Mouse (Mus musculus) liver, embryonic 14.5 days (tissue): ENCODE data around the gene Gm49661. TPM values are rescaled to one million over a fixed set of nuclear protein-coding genes. Genes with fewer than 3 reads are reported as not detected.

Experiments
- ATAC-seq: fragments of 200-750 bp; cut with Nextera tagmentation; 2 replicates; pipeline ENCODE4 v1.8.0; 2017; ENCODE audit warnings: moderate number of reproducible peaks, mild to moderate bottlenecking, moderate library complexity; ENCODE audit not compliant: insufficient read depth
- DNase-seq, 3 experiments: peaks; one replicate each; pipeline ENCODE4 v3.0.0-alpha.2; 2012 to 2013; ENCODE audit warnings: low read depth in 3 of 3, low spot score in 3 of 3
- H3K27ac ChIP-seq: fragments of 300-500 bp; sonication (generic); 2 replicates; pipeline ENCODE4 v1.5.1; 2014; ENCODE audit warnings: moderate library complexity, mild to moderate bottlenecking, control low read depth, inconsistent platforms
- H3K27me3 ChIP-seq: fragments of 300-500 bp; sonication (generic); 2 replicates; pipeline ENCODE4 v1.6.1; 2014; ENCODE audit warnings: mild to moderate bottlenecking, low read length, moderate library complexity; ENCODE audit not compliant: control insufficient read depth, insufficient read depth
- H3K36me3 ChIP-seq: fragments of 300-500 bp; sonication (generic); replicated peaks from 2 replicates; pipeline ENCODE4 v1.6.1; 2014; ENCODE audit warnings: low read depth; ENCODE audit not compliant: control insufficient read depth, insufficient read depth
- H3K4me1 ChIP-seq, 2 experiments: fragments of 200-500 bp in 1 of 2; fragments of 300-500 bp in 1 of 2; sonication (generic) in 1 of 2; replicated peaks; 2 replicates each; pipeline ENCODE4 v1.6.1; 2012 to 2014; ENCODE audit warnings: antibody characterized with exemption in 1 of 2, inconsistent platforms in 1 of 2, low read length in 1 of 2; ENCODE audit not compliant: control insufficient read depth in 2 of 2, insufficient read depth in 2 of 2
- H3K4me2 ChIP-seq: fragments of 300-500 bp; sonication (generic); 2 replicates; pipeline ENCODE4 v1.6.1; 2014; ENCODE audit warnings: low read depth, mild to moderate bottlenecking, control low read depth, moderate library complexity
- H3K4me3 ChIP-seq, 2 experiments: fragments of 200-500 bp in 1 of 2; fragments of 300-500 bp in 1 of 2; sonication (generic) in 1 of 2; 2 replicates each; pipeline ENCODE4 v1.5.1; 2012 to 2014; ENCODE audit warnings: low read depth in 2 of 2, low read length in 2 of 2, mild to moderate bottlenecking in 2 of 2, control low read depth in 1 of 2, inconsistent platforms in 1 of 2, moderate library complexity in 1 of 2; ENCODE audit not compliant: insufficient read depth in 1 of 2
- H3K9ac ChIP-seq: fragments of 300-500 bp; sonication (generic); replicated peaks from 2 replicates; pipeline ENCODE4 v1.6.1; 2014; ENCODE audit warnings: mild to moderate bottlenecking, control low read depth, moderate library complexity
- H3K9me3 ChIP-seq: fragments of 300-500 bp; sonication (generic); 2 replicates; pipeline ENCODE4 v1.6.1; 2016; ENCODE audit warnings: low read length, mixed read lengths; ENCODE audit not compliant: control insufficient read depth
- CTCF ChIP-seq: IDR thresholded peaks from 2 replicates; pipeline ENCODE4 v1.5.1; 2016; ENCODE audit warnings: antibody characterized with exemption, low read depth, control low read depth
- EP300 ChIP-seq: IDR thresholded peaks from 2 replicates; pipeline ENCODE4 v1.6.1; 2016; ENCODE audit warnings: antibody characterized with exemption, low read depth
- WGBS: fragments of 180-500 bp; shearing (Covaris S2); extraction: QIAGEN DNeasy Blood & Tissue Kit; methylation state at CpG from one replicate; pipeline ENCODE4 v1.1.7; 2014; ENCODE audit not compliant: insufficient replicate concordance; 5-methylcytosine and 5-hydroxymethylcytosine counted together
- polyA plus RNA-seq, 2 experiments: library from polyadenylated mRNA; depleted of rRNA in 1 of 2; stranded (reverse) in 1 of 2; unstranded in 1 of 2; fragments of >200 nt; fragmentation: Nextera tagmentation in 1 of 2; extraction: Ambion mirVana in 1 of 2; gene quantifications; 2 replicates each; pipeline versions ENCODE4 v1.2.1 to v1.2.3; 2012 to 2014

Gm49661 gene
- polyA plus RNA-seq, 2 experiments = not detected

DNA sequence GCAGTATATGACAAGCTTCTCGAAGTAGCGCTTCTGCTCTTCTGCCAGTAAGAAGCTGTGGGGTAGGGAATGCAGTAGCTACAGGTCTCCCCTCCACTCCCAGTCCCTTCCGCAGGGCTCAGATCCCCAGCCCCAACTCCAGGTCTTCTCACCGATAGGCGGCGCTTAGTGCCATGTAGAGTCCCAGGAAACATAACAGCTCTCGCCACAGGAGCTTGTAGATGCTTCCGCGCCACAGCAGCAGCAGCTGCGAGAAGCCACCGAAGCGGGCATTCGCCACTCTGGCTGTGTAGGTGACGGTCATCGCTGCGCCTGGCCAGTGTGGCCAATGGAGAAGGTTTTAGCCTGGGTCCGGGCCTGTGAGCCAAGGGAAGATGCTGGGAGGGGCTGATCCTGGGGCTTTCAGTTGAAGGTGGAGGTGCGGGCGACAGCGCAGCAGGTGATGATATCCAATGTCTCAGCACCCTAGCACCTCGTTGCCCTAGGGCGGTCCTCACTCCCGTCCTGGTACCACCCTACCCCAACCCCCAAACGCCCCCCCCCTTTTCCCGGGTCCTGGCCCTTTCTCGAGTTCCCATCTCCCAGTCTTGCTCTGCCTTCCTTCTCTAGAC is 44.1 kb upstream of the Gm49661 start:
- Histone ChIP-seq H3K4me2 (peak overlapping the region; percentile 57), H3K9ac (no peak overlapping the region), H3K4me3 (no peak overlapping the region), H3K4me1 (no peaks in the 10 kb centered on the region), H3K27ac (no peak overlapping the region), H3K27me3 (peaks cover 42% of the 10 kb centered on the region), H3K36me3 (peaks cover 5% of the 10 kb centered on the region), H3K9me3 (no peaks in the 10 kb centered on the region)
- DNase-seq = peak in 1 of 3 experiments; percentile 53
- 0 out of 2 replicates have a peak, but pooled peaks have one; percentile 18 for ATAC-seq
- TF ChIP-seq CTCF (peak; percentile 85), EP300 (no peak)
- 5% methylated on average over 25 of the region's 26 CpGs for WGBS

DNA sequence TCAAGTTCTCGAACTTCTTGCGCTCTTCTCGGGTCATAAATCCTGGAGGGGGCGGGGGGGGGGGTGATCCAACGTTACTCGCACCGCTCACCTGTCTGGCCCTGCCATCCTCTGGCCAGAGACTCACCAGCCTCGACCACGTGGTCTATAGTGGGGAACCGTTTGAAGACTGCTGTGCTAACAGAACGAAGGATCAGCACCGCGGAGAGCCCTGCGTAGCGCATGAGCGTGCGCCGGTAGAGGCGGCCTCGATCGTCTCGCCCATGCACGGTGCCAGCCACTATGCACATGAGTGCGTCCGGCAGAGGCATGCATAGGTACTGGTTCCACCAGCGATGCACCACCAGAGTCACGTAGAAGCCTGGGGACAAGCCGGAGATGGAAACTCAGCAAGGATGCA is 42.0 kb upstream of the Gm49661 start:
- 14% methylated on average over 28 of the region's 28 CpGs for WGBS
- H3K27ac ChIP-seq = no peak overlapping the region
- H3K9ac ChIP-seq = no peak overlapping the region
- H3K4me3 ChIP-seq = no peak overlapping the region
- no peaks in the 10 kb centered on the region for H3K4me1 ChIP-seq
- H3K9me3 ChIP-seq = no peaks in the 10 kb centered on the region
- no peaks in the 10 kb centered on the region for H3K36me3 ChIP-seq
- DNase-seq (no peak), ATAC-seq (no peak)
- TF ChIP-seq CTCF (no peak), EP300 (no peak)
- peaks cover 44% of the 10 kb centered on the region for H3K27me3 ChIP-seq
- no peak overlapping the region for H3K4me2 ChIP-seq

- peaks cover 29% of the 10 kb centered on the region for H3K27me3 ChIP-seq
- ATAC-seq (no peak), DNase-seq (no peak)
- H3K4me1 ChIP-seq = no peaks in the 10 kb centered on the region
- peak; percentile 86 for TF ChIP-seq CTCF
- no peak for TF ChIP-seq EP300
- 24% methylated on average over 23 of the region's 25 CpGs for WGBS
- no peaks in the 10 kb centered on the region for H3K36me3 ChIP-seq
- H3K4me3 ChIP-seq = no peak overlapping the region
- H3K27ac ChIP-seq = no peak overlapping the region
- no peaks in the 10 kb centered on the region for H3K9me3 ChIP-seq
- H3K4me2 ChIP-seq = no peak overlapping the region
- no peak overlapping the region for H3K9ac ChIP-seq
These were observed 38.5 kb upstream of the Gm49661 start for GRCm38 (mm10) chr8:85007686-85008085.

DNA sequence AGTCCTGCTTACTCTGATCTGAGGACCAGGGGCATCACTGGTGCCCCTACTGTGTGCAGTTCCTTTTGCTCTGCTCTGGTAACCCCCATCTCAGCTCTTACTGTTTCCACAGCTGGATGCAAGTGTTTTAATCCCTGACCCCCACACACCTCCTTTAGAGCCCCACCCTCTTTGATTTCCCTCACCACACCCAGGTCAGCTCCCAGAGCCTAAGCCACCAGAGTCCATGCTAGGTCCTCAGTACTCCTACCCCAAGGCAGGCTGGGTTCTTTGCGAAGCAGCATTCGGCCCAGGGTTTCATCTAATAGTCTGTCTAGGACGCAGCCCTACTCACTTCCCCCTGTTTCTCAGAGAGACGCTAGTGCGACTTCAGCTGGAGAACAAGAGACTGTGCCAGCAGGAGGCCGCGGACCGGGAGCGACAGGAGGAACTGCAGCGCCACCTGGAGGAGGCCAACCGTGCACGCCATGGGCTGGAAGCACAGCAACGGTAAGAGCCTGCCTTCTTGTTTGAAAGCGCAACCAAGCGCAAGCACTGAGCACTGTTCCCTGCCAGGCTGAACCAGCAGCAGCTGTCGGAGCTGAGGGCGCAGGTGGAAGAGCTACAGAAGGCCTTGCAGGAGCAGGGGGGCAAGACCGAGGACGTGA is 28.5 kb upstream of the Gm49661 start:
- WGBS = 4% methylated on average over 19 of the region's 19 CpGs
- peak; percentile 81 for ATAC-seq
- no peak overlapping the region for H3K9ac ChIP-seq

DNA sequence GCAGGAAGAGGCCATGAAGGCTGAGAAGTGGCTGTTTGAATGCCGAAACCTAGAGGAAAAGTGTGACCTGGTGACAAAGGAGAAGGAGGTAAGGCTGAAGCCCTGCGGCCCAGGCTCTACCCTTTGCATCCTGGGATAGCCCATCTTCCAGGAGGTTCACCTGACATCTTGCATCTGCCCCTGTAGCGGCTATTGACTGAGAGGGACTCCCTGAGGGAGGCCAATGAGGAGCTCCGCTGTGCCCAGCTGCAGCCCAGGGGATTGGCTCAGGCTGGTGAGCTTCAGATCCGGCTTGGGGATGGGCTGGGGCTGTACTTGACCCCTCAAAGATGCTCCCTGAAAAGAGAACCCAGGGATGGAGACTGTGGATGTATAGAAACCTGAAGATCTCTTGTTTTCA is 27.7 kb upstream of the Gm49661 start:
- TF ChIP-seq EP300 (no peak), CTCF (no peak)
- no peaks in the 10 kb centered on the region for H3K36me3 ChIP-seq
- H3K9ac ChIP-seq = no peak overlapping the region
- no peaks in the 10 kb centered on the region for H3K9me3 ChIP-seq
- DNase-seq (no peak), ATAC-seq (no peak)
- no peaks in the 10 kb centered on the region for H3K27me3 ChIP-seq
- H3K27ac ChIP-seq = no peak overlapping the region
- no peak overlapping the region for H3K4me2 ChIP-seq
- 74% methylated on average over 5 of the region's 5 CpGs for WGBS
- no peak overlapping the region for H3K4me3 ChIP-seq
- peaks cover 0 to 4% of the 10 kb centered on the region in 2 experiments; a peak in 2 of 4 replicates for H3K4me1 ChIP-seq

More for the DNA sequence above, 28.5 kb upstream of the Gm49661 start:
- peak in 1 of 3 experiments; percentile 73 for DNase-seq
- no peak for TF ChIP-seq EP300
- TF ChIP-seq CTCF = peak; percentile 99
- Histone ChIP-seq H3K27ac (no peak overlapping the region), H3K36me3 (no peaks in the 10 kb centered on the region), H3K4me2 (0 out of 2 replicates have a peak overlapping the region, but pooled peaks have one; percentile 7), H3K9me3 (no peaks in the 10 kb centered on the region), H3K4me1 (peaks cover 0 to 4% of the 10 kb centered on the region in 2 experiments; a peak in 2 of 4 replicates), H3K4me3 (no peak overlapping the region), H3K27me3 (no peaks in the 10 kb centered on the region)
